Mouse (Mus musculus): ENCODE measurements around the gene Creld1.
A peak's percentile ranks its signal among the peaks of the same experiment; 100 is the strongest.

Gene Creld1

DNA sequence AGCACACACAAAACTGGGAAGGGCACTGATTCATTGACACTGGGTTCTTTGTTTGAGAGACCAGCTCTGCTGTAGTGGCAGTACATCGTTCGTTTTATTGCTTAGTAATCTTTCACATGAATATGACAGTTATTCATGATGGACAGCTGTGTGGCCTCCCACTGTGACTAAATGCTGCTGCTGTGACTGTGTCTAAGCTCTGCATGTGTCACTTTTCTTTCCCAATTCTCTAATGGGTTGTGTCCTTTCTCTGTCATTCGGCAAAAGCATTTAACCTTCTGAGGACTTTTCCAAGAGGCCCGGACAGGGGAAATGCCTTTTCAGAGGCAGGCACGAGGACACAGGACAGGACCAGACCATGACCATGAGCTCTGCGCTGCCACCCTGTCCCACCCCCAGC, 30.8 kb downstream of the Creld1 start:
- DNase-seq, result no peak

DNA sequence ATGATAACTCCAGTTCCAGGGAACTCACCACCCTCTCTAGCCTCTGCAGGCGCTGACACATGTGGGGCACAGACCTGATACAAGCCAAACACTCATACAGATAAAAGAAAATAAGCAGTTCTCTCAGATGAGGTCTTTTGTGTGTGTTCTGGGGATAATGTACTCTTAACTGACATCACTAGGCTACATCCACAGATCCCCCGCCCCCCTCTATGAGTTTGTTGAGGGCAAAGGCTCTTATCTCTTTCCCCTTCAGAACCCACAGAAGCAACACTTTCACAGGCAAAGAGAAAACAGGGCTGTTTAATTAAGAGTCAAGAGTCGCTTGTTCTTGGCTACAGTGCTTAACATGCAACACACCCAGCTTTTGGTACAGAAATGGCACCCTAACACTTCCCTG, 31.5 kb downstream of the Creld1 start:
- no peak for DNase-seq

DNA sequence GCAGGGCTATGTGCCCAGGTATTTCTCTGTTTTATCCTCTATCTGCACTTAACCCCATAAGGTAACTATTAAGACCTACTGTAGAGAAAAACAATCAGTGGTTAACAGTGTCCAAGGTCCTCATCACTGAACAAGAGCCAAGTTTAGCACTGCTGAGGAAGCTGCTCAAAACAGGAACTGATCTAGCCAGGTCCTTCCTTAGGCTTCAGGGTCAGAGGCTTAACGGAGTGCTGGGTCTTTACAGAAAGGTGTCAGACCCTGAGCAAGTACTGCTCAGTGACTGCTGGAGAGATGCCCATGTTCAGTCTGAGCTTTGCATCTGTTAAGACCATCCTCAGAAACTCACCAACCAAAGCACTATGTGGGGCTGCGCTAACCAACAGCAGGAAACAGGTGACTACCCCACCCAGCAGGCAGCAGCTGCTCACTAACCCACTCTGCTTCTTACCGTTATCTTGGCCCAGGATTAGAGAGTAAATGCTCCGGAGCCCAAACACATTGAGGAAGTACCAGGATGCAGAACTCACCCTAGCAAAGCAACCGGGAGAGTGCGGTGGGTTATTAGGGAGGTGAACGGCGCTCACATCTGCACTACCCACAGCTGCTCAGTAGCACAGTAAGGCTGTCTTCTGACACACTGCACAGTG, 34.5 kb downstream of the Creld1 start:
- DNase-seq, result peak; percentile 55

DNA sequence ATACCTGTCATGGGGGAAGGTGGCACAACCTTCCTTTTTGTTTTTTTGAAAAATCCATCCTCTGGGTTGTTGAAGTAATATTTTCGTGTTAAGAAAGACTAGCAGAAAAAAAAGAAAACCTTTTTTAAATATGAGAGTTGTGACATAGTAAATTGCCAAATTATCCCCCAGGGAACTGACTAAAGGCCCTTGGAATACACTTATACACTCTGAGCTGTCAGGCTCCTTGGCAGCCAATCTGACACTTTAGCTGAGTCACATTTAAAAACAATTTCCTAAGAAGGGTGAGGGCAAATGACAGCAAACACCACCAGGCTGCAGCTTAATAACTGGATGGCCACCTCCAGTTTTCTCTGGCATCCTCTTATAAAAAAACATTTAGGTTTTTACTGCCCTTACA, 39.2 kb downstream of the Creld1 start:
- DNase-seq, result no peak

GRCm38 (mm10) chr6:113523420-113523819, 40.3 kb downstream of the Creld1 start:
- DNase-seq, result no peak

DNA sequence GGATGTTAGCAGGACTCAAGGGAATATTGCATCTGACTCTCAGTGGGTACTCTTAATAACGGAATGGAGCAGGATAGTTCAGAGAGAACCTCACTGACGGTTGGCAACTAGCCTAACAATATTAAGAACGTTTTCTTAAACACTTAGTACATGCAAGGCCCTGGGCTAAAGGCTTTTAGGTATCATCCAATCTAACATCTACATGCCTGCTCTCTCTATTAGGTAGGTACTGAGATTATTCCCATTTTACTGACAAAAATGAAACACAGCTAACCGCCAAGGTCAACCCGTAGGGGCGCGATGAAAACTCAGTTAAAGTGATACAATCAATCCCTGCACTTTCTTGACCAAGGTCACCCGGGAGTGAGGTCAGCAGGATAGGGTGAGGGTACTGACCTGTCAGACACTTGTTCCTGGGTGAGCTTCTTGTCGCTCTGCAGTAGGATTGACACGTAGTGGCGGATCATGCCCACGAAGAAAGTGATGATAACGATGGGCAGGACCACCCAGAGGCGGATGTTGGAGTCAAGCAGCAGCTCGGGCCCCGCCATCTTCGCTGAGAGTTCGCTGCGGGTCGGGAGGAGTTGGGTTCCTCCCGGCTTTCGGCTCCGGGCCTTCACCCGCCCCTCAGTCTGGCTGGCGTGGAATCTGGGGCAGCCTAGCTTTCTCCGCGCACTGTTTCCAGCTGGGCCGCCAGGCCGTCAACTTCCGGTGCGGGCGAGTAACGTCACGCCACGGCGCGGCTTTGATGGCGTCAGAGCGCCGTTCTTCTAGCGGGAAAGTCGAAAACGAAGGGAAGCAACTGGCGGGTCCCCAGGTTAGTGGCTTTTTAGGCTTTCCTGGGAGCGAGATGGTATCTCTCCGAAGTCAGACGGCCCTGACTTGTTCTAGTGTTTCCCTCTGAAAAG, 48.1 kb downstream of the Creld1 start, which contains the start of the genes Emc3 and Fancd2:
Emc3 (minus strand) TSS at position 721 of the 908 bp plus-strand sequence.
Fancd2 (plus strand) TSS at position 751 of the 908 bp plus-strand sequence.
- peak; percentile 94 for DNase-seq

GRCm38 (mm10) chr6:113531840-113532404, 48.8 kb downstream of the Creld1 start:
- no peak for DNase-seq

GRCm38 (mm10) chr6:113534886-113535285, 51.8 kb downstream of the Creld1 start:
- no peak for DNase-seq

- no peak for DNase-seq
These were observed 58.5 kb downstream of the Creld1 start for GRCm38 (mm10) chr6:113541610-113542009.
